Mouse (Mus musculus) forebrain, embryonic 14.5 days (tissue): Measurements from ENCODE around the gene Fat3. TPM values are rescaled to one million over a fixed set of nuclear protein-coding genes. Genes with fewer than 3 reads are reported as not detected.

Experiments used
- ATAC-seq: fragments of 200-750 bp; cut with Nextera tagmentation; 2 replicates; pipeline ENCODE4 v1.8.0; 2017; ENCODE audit warnings: mild to moderate bottlenecking, moderate library complexity
- DNase-seq: peaks from one replicate; pipeline ENCODE4 v3.0.0-alpha.2; 2015; ENCODE audit warnings: low spot score
- H3K27ac ChIP-seq: fragments of 300-500 bp; sonication (generic); 2 replicates; pipeline ENCODE4 v1.5.1; 2014; ENCODE audit warnings: low read depth, mild to moderate bottlenecking, control low read depth, low read length, moderate library complexity
- H3K27me3 ChIP-seq: fragments of 300-500 bp; sonication (generic); replicated peaks from 2 replicates; pipeline ENCODE4 v1.6.1; 2014; ENCODE audit warnings: low read length, control low read depth, mixed read lengths; ENCODE audit not compliant: control insufficient read depth, insufficient read depth
- H3K36me3 ChIP-seq: fragments of 300-500 bp; sonication (generic); 2 replicates; pipeline ENCODE4 v1.6.1; 2014; ENCODE audit warnings: low read length, control low read depth; ENCODE audit not compliant: control insufficient read depth, insufficient read depth
- H3K4me1 ChIP-seq: fragments of 300-500 bp; sonication (generic); 2 replicates; pipeline ENCODE4 v1.6.1; 2014; ENCODE audit warnings: antibody characterized with exemption, low read length, control low read depth; ENCODE audit not compliant: control insufficient read depth, insufficient read depth
- H3K4me2 ChIP-seq: fragments of 300-500 bp; sonication (generic); 2 replicates; pipeline ENCODE4 v1.6.1; 2014; ENCODE audit warnings: mild to moderate bottlenecking, control low read depth, low read length
- H3K4me3 ChIP-seq: fragments of 300-500 bp; sonication (generic); 2 replicates; pipeline ENCODE4 v1.5.1; 2014; ENCODE audit warnings: low read depth, low read length, control low read depth
- H3K9ac ChIP-seq: fragments of 300-500 bp; sonication (generic); 2 replicates; pipeline ENCODE4 v1.6.1; 2014; ENCODE audit warnings: mild to moderate bottlenecking, low read length, control low read depth, moderate library complexity
- H3K9me3 ChIP-seq: fragments of 300-500 bp; sonication (generic); replicated peaks from 2 replicates; pipeline ENCODE4 v1.6.1; 2016; ENCODE audit warnings: low read length, control low read depth, mixed read lengths; ENCODE audit not compliant: control insufficient read depth
- WGBS: fragments of 180-500 bp; shearing (Covaris S2); extraction: QIAGEN DNeasy Blood & Tissue Kit; methylation state at CpG from one replicate; pipeline ENCODE4 v1.1.7; 2014; 5-methylcytosine and 5-hydroxymethylcytosine counted together
- polyA plus RNA-seq: library from polyadenylated mRNA; unstranded; fragments of >200 nt; fragmentation: Nextera tagmentation; extraction: Ambion mirVana; gene quantifications from 2 replicates; pipeline ENCODE4 v1.2.1, GENCODE M21; 2014

Gene Fat3
- polyA plus RNA-seq, 1 experiment from 2014 or later = 12.2 TPM

DNA sequence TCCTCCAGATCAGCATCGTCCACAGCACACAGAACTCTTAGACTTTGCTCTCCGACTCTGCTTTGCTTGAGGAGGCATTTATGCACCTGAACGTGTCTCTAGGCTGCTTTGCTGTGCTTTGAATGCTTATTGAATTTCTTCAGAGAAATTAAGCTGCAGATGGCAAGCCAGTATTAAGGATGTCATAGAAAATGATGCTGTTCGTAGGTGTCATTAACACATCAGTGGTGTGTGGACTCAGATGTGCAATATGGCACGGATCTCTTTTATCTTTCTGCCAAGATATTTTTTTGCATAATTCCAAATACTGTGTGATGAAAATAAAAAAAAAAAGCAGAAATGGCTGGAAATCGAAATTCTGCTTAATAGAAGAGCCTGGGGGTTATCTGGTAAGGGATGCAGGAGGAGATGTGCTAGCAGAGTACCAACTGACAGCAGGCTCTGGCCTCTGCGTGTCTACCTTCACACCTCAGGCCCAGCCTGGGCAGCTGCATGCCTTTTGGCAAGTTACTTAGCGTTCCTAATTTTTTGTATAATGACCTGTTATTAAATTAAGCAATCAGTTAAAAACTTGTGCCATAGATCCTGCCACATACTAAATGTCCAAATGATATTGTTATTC is 407.9 kb downstream of the Fat3 start:
- Histone ChIP-seq H3K36me3 (no peaks in the 10 kb centered on the region), H3K9me3 (no peaks in the 10 kb centered on the region), H3K4me1 (peaks cover 15% of the 10 kb centered on the region), H3K4me3 (no peak overlapping the region), H3K9ac (no peak overlapping the region), H3K4me2 (no peak overlapping the region), H3K27me3 (no peaks in the 10 kb centered on the region), H3K27ac (peak overlapping the region; percentile 10; the same call in 1 of the 2 replicates)
- 51% methylated on average over 8 of the region's 8 CpGs for WGBS
- ATAC-seq = peak; percentile 64; the same call in 1 of the 2 replicates
- peak; percentile 68 for DNase-seq

DNA sequence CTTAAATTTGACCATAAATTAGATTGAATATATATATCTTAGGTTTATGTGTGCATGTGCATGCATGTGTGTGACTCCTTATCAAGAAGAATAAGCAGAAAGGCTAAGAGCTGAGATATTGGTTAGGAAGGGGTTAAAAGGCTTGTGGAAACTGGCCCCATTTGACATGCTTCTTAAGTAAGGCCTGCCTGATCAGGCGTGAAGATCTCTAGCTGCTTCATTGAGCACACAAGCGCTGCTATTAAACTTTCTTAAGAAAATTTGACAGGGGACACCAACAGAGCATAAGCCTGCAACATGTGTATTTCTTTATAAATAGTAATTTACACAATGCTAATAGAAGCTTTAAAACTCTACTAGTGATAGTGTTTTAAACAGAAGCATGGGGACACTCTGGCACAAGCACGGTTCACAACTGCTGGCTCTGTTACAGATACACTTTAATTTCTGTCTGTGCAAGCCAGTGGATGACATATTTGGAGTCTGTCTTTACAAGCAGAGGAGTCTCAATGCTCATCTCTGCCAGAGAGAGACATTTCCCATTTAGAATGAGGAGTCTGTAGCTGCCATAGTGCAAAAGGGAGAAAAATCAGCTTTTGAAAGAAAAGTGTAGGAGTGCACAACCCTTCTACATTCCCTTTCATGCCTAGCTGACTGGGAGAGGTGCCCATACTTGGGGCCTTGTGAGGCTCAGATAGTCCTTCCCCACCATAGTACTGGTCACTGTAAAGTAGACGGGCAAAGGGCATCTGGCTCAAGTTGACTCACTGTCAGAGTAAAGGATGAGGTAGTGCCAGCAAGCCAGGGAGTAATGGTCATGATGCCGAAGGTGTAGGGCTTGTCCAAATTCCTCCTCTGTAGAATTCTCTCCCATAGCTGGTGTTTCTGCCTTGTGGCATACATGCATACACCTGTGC is 408.8 kb downstream of the Fat3 start:
- peak overlapping the region; percentile 10; the same call in 1 of the 2 replicates for H3K27ac ChIP-seq
- DNase-seq = peak; percentile 39
- peak; percentile 30; the same call in 1 of the 2 replicates for ATAC-seq

DNA sequence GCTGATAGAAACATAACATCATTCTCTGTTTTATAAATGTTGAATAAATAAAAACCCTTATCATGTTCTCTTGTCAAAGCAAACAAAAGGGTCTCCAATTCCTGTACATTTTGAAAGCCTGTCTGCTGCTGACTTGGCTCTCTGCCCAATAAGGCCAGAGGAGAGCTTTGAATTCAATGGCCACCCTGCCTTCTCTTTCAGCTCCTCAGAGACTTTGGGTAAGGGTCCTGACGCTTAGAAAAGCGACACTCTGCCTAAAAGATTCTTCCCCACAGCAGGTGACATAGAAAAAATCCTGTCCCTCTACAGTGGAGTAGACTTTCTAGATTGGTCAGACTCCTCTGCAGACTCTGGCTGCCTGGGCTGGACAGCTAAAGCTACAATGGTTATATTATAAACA is 421.8 kb downstream of the Fat3 start:
- ATAC-seq (no peak), DNase-seq (peak; percentile 23)
- H3K27me3 ChIP-seq = no peaks in the 10 kb centered on the region
- 12% methylated on average over 2 of the region's 2 CpGs for WGBS
- H3K4me1 ChIP-seq = peaks cover 12% of the 10 kb centered on the region
- no peak overlapping the region for H3K4me3 ChIP-seq
- H3K9ac ChIP-seq = no peak overlapping the region
- H3K36me3 ChIP-seq = no peaks in the 10 kb centered on the region
- no peaks in the 10 kb centered on the region for H3K9me3 ChIP-seq
- no peak overlapping the region for H3K27ac ChIP-seq
- no peak overlapping the region for H3K4me2 ChIP-seq

More for the DNA sequence above, 408.8 kb downstream of the Fat3 start:
- Histone ChIP-seq H3K4me3 (no peak overlapping the region), H3K4me1 (peaks cover 15% of the 10 kb centered on the region), H3K4me2 (no peak overlapping the region), H3K9ac (no peak overlapping the region), H3K36me3 (no peaks in the 10 kb centered on the region), H3K27me3 (no peaks in the 10 kb centered on the region), H3K9me3 (no peaks in the 10 kb centered on the region)
- 17% methylated on average over 5 of the region's 5 CpGs for WGBS

DNA sequence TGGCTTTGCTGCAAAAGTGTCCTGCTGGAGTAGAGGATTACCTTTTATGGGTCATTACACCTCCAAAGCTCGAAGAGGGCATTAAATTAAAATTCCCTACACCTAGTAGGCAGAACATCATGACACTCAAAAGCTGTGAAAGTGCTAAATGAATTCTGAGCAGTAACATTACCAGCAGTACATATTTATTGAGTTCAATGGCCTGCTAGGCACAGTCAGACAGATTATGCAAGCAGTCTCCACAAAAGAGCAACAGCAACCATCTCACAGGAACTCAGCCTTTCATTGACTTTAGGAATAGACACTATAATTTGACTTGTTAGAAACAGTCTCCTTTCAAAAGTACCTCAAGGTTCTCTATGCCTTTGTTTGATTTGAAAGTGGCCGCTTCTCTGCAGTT is 426.4 kb downstream of the Fat3 start:
- Histone ChIP-seq H3K4me1 (peaks cover 12% of the 10 kb centered on the region), H3K4me3 (no peak overlapping the region), H3K9ac (no peak overlapping the region), H3K27ac (no peak overlapping the region), H3K27me3 (no peaks in the 10 kb centered on the region), H3K36me3 (no peaks in the 10 kb centered on the region), H3K9me3 (no peaks in the 10 kb centered on the region), H3K4me2 (no peak overlapping the region)
- peak; percentile 58; the same call in 1 of the 2 replicates for ATAC-seq
- 3% methylated on average over 2 of the region's 2 CpGs for WGBS
- DNase-seq = peak; percentile 45

DNA sequence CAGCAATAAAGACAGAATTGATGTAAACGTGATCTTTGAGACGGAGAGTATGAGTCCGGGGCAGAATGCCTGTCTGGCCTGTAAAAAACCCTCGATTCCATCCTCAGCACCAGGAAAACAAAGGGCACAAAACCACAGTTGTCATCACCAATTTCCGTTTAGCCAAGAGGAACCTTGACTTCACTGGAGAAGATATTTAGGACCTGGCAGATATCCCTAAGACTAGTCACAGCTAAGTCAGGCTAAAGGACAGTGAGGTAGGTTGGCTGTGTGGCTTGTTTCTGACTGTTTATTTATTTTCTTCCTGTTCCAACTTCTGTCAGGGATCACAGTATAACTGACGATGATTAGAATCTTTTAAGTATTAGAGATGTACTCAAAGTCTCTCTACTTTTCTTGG is 427.0 kb downstream of the Fat3 start:
- H3K27ac ChIP-seq = no peak overlapping the region
- no peak overlapping the region for H3K4me2 ChIP-seq
- no peak overlapping the region for H3K9ac ChIP-seq
- ATAC-seq (no peak), DNase-seq (no peak)
- no peaks in the 10 kb centered on the region for H3K9me3 ChIP-seq
- H3K4me1 ChIP-seq = peaks cover 7% of the 10 kb centered on the region
- WGBS = 38% methylated on average over 6 of the region's 6 CpGs
- no peaks in the 10 kb centered on the region for H3K36me3 ChIP-seq
- H3K4me3 ChIP-seq = no peak overlapping the region
- no peaks in the 10 kb centered on the region for H3K27me3 ChIP-seq

DNA sequence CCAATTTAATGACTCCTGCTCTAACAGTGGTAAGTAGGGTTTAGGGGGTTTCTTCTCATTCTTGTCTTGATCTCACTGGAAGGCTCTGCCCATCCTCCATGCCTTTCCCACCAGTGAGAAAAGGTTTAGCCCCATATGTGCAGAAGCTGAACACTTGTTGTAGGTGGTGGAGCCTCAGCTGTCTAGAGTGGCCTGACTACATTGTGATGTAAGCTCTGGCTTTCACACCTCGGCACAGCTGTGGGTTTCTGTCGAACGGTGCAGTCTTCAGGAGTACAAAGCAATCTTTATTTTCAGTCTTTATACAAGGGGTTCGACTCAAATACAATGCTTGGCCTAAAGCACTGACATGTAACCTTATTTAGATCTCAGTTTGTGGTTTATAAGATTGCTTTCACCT is 437.6 kb downstream of the Fat3 start:
- no peaks in the 10 kb centered on the region for H3K36me3 ChIP-seq
- DNase-seq (no peak), ATAC-seq (no peak)
- WGBS = 46% methylated on average over 4 of the region's 4 CpGs
- H3K4me1 ChIP-seq = no peaks in the 10 kb centered on the region
- no peak overlapping the region for H3K9ac ChIP-seq
- H3K27ac ChIP-seq = no peak overlapping the region
- no peak overlapping the region for H3K4me2 ChIP-seq
- no peaks in the 10 kb centered on the region for H3K9me3 ChIP-seq
- no peak overlapping the region for H3K4me3 ChIP-seq
- H3K27me3 ChIP-seq = no peaks in the 10 kb centered on the region

DNA sequence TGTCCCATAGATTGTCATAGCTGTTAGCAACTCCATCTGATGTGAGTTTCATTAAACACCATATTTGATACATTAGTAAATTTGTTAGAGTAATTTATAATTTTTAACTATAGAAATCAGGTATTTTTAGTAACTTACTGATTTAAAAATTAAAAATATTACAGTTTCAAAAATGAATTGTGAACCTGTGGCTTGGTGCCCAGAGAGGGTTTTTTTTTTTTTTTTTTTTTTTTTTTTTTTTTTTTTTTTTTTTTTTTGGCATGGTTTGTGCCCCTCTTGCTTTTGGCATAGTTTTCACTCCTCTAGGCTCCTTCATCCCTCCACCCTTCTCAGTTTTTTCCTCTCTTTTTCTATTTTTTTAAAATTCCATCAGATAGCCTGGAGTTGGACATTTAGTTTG is 438.6 kb downstream of the Fat3 start:
- Histone ChIP-seq H3K36me3 (no peaks in the 10 kb centered on the region), H3K9ac (no peak overlapping the region), H3K9me3 (no peaks in the 10 kb centered on the region), H3K4me3 (no peak overlapping the region), H3K27ac (no peak overlapping the region), H3K27me3 (no peaks in the 10 kb centered on the region), H3K4me2 (no peak overlapping the region), H3K4me1 (no peaks in the 10 kb centered on the region)
- no peak for DNase-seq
- ATAC-seq = no peak

DNA sequence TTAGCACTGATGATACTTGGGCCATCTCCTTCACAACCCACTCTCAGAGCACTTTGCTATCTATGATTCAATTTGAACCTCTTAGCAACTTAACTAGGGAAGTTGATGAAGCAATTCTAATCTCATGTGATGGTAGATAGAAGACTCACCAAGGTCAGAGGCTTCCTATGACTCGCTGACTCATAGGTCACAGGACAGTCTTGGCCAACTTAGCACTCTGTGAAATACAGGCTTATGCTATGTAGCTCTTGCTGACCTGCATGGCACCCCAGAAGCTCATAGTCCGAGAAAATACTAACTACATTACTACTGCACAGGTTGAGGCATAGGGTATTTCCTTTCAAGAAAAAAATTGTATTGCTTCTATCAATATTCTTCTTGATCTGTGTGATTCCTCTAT is 454.4 kb downstream of the Fat3 start:
- no peaks in the 10 kb centered on the region for H3K27me3 ChIP-seq
- ATAC-seq = no peak
- 91% methylated on average over 2 of the region's 2 CpGs for WGBS
- H3K27ac ChIP-seq = no peak overlapping the region
- no peaks in the 10 kb centered on the region for H3K4me1 ChIP-seq
- no peak overlapping the region for H3K4me3 ChIP-seq
- no peak overlapping the region for H3K4me2 ChIP-seq
- no peaks in the 10 kb centered on the region for H3K36me3 ChIP-seq
- H3K9me3 ChIP-seq = no peaks in the 10 kb centered on the region
- H3K9ac ChIP-seq = no peak overlapping the region
- DNase-seq = no peak

DNA sequence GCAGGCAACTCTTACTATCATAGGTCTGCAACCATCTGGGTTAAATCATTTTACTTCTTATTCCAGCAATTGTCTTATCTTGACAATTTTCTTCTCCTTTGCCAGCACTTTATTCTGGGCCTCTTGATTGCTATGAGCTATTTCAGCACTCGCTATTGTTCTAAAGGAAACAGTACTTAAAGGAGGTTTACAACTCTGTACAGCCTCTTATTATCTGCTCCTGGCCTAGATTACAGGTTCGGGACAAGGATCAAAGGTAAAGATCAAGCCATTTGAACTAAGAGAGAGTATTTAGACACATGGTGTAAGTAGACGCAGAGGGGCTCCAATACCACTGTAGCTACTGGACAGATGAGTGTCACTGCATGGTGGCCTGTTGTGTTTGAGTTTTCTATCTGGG is 463.7 kb downstream of the Fat3 start:
- Histone ChIP-seq H3K9ac (no peak overlapping the region), H3K4me2 (no peak overlapping the region), H3K27ac (no peak overlapping the region), H3K4me3 (no peak overlapping the region), H3K4me1 (no peaks in the 10 kb centered on the region), H3K36me3 (no peaks in the 10 kb centered on the region), H3K9me3 (no peaks in the 10 kb centered on the region), H3K27me3 (no peaks in the 10 kb centered on the region)
- WGBS = 73% methylated on average over 3 of the region's 3 CpGs
- ATAC-seq (no peak), DNase-seq (no peak)
